Mouse (Mus musculus): ENCODE data around the gene Zyg11a. TPM values are rescaled to one million over a fixed set of nuclear protein-coding genes. Genes with fewer than 3 reads are reported as not detected.

The Zyg11a gene
- under 1 TPM; 0.14 to 0.19 TPM for total RNA-seq (2021)

DNA sequence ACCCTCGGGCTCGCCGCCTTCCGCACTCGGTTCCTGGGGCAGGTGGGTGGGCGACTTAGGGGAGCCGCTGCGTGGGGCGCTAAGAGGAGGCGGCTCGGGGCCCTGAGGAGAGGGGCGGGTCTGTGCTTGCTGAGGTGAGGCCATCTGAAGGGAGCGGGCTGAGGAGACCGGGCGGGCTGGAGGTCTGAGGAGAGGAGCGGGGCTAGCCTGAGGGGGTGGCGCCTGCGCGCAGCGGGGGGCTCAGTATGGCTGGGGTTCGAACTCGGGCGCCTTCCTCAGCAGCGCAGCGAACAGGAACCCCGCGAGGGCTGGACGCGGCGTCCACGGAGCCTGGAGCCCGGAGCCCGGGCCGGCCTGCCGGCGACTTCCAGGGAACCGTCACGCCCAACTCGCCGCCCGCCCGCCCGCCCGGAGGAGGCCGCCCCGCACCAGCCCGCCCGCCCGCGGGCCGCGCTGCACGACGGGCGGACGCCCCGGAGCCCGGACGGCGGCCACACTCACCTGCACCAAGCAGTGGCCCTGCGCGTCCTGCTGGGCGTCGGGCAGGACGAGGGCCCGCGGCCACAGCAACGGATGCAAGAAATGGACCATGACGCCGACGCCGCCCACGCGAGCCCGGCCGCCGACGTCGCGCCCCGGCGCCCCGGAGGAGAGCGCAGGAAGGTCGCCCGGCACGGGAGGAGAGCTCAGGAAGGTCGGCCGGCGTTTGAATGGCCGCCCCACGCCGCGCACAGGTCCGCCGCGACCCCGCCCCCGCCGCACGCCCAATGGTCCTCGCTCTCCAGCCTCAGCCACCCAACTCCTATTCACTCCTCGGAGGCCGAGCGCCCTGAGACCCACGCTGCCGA, at the start of gene Zyg11a:
Gene Zyg11a, minus strand, starts transcription at position 717 of the 848 bp plus-strand sequence.
- intact Hi-C loops (cut with DNase I) = no loop called here
- peak in 1 of 2 experiments; percentile 44 for DNase-seq (ENCODE audit: extremely low spot score in 1 of 2, low spot score in 2 of 2)

DNA sequence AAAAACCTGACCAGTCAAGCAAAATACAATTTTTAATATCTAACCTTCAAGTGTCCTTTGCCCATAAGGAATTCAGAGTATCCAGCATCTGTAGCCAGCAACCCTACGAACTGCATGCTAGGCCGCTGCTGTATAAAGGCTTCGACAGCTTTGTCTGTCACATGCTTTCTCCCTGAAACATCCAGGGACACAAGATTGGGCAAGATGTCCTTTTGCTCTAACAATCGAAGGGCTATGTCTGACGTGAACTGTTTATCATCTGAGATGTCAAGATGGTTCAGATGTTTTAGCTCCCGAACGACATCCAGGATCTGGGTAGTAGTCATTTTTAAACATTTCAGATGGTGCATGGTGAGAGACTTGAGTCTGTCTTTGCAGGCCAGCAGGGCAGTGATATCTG, 47.9 kb upstream of the Zyg11a start:
- intact Hi-C loops (cut with DNase I) = no loop called here

DNA sequence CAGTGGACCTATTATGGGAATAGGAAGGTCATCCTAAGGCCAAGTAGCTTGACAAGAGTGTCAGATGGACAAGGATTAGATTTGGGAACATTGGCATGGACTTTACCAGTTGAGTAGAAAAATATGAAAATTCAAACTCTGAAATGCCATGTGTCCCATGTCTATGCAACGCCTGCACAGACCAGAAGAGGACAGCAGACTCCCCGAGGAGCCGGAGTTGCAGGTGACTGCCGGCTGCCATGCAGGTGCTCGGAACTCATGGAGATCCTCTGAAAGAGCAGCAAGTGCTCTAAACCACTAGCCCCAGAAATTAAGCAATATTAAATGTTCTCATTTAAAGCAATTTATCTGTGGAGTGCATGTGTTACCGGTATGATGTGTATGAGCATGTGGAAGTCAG, 35.5 kb upstream of the Zyg11a start:
- intact Hi-C loops (cut with DNase I) = loop anchor here (10.0 kb wide), 2 partner anchors 71 to 311 kb away; partner anchors contain the start of gene Coa7
- no peak for DNase-seq (ENCODE audit: extremely low spot score in 1 of 2, low spot score in 2 of 2)

More for the DNA sequence above, 47.9 kb upstream of the Zyg11a start:
- DNase-seq (ENCODE audit: extremely low spot score in 1 of 2, low spot score in 2 of 2) = no peak

DNA sequence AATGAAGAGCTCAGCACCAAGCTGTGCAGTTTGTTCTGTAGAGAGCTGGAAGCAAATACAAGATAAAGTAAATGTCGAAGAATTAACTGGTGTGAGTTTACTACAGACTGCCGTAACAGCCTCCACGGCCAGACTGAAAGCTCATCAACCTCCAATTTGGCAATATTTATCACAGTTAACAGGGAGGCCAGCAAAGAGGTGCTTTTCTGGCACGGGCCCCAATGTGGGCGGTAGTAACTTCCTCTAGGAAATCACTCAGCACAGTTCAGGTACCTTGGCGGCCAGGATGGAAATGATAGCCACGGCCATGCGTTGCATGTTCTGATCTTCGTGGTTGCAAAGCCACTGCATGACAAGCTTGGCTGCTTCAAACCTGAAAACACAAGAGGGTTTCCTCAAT, 32.7 kb upstream of the Zyg11a start:
- intact Hi-C loops (cut with DNase I) = loop anchor here (10.0 kb wide), 2 partner anchors 74 to 314 kb away; partner anchors contain the start of gene Coa7
- peak in 1 of 2 experiments; percentile 28 for DNase-seq (ENCODE audit: extremely low spot score in 1 of 2, low spot score in 2 of 2)

DNA sequence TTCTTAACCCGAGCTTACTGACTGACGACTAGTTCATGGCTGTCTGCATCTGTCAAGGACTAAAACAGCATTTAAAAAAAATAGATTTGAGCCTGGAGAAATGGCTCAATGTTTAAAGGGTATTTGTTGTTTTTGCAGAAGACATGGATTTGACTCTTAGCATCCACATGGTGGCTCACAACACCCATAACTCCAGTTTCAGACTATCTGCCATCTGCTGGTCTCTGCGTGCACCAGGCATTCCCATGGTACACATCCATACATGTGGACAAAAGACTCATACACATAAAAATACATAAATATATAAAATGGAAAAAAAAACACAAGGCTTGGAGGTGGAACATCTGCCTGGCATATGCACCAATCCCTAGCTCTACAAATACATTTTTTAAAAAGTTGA, 31.5 kb upstream of the Zyg11a start:
- intact Hi-C loops (cut with DNase I) = no loop called here
- no peak for DNase-seq (ENCODE audit: extremely low spot score in 1 of 2, low spot score in 2 of 2)

DNA sequence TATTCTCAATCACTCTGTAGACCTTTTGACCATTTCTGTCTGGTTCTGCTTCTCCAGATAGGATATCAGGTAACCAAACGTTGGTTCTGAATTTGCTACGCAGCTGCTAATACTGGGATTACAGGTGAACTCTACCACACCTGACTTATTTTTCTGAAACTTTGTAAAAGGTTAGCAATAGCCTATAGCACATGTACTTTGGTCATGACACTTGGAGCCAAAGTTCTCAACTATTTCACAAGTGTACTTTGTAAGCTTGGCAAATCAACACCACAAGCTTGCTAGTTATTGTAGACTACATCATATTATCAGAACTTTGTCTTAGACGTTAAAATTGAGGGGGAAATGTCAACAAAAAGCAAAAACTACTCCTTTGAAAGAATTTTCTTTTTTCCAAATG, 15.8 kb upstream of the Zyg11a start:
- intact Hi-C loops (cut with DNase I) = loop anchor here (10.0 kb wide), 1 partner anchor 309 kb away; the partner anchor contains the start of gene Cpt2
- DNase-seq (ENCODE audit: extremely low spot score in 1 of 2, low spot score in 2 of 2) = no peak

DNA sequence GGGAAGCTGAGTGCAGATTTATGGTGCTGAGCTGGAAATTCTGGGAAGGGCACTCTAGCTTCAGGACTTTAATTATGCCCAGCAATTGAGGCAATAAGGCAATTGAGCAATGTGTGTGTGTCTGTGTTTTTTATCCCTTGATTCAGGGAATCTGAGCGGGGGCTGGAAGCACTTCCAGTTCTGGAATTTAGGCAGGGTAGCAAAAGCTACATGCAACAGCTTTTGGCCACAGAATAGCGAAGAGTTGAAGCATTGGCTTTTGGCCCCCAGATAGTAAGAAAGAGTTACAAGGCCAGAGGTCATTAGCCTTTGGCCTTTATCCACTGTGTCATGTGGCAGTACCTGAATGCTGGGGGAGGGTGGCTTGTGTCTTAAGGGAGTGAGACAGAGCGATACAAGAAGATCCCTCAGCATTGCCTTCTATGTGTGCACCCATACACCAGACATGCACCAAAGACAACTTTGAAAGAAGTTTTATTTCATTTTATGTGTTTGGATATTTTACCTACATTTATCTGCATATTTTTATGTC, 7.6 kb upstream of the Zyg11a start:
- no peak for DNase-seq (ENCODE audit: extremely low spot score in 1 of 2, low spot score in 2 of 2)
- intact Hi-C loops (cut with DNase I) = no loop called here

DNA sequence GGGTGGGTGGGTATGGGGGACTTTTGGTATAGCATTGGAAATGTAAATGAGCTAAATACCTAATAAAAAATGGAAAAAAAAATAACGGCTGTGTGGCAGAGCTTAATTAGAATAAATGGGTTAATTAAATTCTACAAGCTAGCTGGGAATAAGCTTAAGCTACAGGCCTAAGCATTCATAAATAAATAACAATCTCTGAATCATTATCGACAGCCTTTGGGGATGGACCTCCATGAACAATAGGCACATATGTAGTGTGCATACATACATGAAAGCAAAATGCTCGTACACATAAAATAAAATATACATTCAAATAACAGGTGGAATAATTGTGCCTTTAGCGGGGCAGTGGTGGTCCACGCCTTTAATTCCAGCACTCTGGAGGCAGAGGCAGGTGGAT, 4.7 kb upstream of the Zyg11a start:
- intact Hi-C loops (cut with DNase I) = no loop called here
- DNase-seq (ENCODE audit: extremely low spot score in 1 of 2, low spot score in 2 of 2) = no peak

DNA sequence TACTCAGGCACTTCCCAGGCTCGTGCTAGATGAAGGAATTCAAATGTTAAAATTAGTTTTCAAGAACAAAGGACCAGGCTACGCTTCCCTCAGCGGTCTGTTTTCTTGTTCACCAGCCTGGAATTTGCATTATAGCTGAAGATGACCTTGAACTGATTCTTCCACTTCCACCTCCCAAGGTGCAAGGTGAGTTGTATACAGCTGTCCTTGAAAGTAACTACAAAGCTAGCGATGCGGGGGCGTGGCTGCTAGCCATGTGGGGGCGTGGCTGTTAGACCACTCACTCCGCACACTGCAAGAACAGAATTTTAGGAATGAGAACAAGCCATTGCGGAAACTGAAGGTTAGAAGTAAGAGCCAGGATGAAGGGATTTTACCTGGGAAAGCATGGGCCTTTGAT, 1.2 kb upstream of the Zyg11a start:
- peak in 1 of 2 experiments; percentile 29 for DNase-seq (ENCODE audit: extremely low spot score in 1 of 2, low spot score in 2 of 2)
- intact Hi-C loops (cut with DNase I) = no loop called here

DNA sequence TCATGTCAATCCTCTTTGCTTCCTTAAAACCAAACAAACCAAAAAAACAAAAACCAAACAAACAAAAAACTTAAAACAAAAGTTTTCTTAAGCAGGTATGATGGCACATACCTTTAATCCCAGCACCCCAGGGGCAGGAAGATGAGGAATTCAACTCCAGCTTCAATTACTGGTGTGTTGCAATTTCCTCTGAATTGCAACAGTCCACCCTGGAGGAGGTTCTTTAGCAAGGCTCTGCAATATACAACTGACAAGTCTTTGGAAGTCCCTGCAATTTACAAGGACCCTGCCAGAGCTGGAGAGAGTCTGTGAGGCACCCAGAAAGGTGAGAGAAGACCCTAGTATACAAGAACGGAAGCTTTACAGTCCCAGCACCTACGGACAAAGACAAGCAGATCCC, 4.8 kb downstream of the Zyg11a start:
- intact Hi-C loops (cut with DNase I) = no loop called here
- DNase-seq (ENCODE audit: extremely low spot score in 1 of 2, low spot score in 2 of 2) = no peak

DNA sequence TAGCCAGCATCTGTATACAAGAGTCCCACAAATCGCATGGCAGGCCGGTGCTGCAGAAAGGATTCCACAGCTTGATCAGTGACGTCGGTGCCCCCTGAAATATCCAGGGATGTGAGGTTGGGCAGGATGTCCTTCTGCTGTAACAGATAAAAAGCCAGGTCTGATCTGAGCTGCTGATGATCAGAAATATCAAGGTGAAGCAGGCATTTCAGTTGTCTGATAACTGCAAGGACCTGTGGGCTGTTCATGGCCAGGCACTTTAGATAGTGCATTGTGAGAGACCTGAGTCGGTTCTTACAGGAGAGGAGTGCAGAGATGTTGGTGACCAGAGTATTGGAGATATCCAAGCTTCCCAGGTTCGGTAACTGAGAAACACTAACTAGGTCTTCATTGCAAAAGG, 13.2 kb downstream of the Zyg11a start:
- intact Hi-C loops (cut with DNase I) = no loop called here
- DNase-seq (ENCODE audit: extremely low spot score in 1 of 2, low spot score in 2 of 2) = no peak

DNA sequence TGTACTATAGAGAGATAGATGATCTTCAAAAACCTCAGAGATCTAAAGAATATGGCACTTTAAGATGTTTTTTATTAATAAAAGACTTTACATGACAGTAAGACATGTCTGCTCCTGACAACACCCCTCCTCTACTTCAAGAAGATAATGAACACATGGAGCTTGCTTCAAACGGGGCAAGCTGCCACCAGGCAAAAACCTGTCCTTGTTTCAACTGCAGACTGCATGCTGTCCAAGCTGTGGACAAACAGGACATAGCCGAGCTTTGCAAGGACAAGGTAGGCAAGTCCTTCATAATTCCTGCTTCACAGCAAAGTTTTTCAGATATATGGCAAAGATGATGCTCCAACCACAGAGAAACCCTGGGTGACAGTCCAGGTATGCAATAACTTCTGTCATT, 18.6 kb downstream of the Zyg11a start:
- intact Hi-C loops (cut with DNase I) = no loop called here
- DNase-seq (ENCODE audit: extremely low spot score in 1 of 2, low spot score in 2 of 2) = no peak

DNA sequence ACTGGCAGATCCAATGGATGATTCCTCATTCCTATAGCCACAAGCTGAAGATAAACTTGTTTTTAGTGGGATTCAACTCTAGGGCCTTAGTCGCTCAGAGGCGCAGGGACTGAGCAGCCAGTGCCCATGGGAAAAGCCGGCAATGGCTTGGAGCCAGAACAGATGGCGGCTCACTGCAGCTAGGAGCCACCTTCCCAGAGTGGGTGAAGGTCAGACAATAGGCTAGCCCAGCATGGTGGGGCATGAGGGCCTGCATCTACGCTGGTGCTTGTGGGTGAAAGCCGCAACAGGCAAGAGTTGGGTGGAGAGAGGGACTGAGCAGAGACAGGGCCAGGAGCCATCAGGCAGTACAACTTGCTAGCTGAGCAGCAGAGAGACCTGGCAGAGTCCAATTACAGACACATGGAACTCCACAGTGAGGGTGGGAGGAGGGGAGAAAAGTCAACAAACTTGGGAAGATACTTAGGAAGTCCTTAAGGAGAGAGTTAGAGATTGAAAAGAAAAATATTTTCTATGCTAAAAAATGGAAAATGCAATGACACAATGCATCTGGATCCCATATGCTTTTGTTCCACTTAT, 21.5 kb downstream of the Zyg11a start:
- intact Hi-C loops (cut with DNase I) = no loop called here
- peak in 1 of 2 experiments; percentile 32 for DNase-seq (ENCODE audit: extremely low spot score in 1 of 2, low spot score in 2 of 2)

DNA sequence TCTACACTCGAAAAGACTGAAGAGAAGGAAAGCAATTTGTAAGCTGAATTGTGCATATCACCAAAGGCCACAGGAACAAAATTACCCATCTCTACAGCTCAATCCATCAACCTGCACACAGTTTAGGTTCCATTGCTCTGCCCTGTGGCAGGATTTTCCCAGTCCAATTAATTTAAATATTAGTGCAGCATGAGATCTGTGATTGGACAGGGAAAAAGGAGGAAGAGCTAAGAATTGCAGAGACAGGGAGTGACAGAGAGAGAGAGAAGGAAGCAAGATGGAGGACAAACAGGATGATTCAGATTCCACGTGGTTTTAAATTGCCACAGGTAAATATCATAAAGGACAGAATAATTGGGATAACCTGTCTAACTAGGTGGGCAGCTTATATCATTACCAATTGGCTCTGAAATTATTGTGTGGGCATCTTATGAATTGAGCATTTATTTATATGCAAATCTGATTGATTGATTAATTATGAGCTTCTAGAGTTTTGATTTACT, 25.0 kb downstream of the Zyg11a start:
- DNase-seq (ENCODE audit: extremely low spot score in 1 of 2, low spot score in 2 of 2) = no peak
- intact Hi-C loops (cut with DNase I) = no loop called here

DNA sequence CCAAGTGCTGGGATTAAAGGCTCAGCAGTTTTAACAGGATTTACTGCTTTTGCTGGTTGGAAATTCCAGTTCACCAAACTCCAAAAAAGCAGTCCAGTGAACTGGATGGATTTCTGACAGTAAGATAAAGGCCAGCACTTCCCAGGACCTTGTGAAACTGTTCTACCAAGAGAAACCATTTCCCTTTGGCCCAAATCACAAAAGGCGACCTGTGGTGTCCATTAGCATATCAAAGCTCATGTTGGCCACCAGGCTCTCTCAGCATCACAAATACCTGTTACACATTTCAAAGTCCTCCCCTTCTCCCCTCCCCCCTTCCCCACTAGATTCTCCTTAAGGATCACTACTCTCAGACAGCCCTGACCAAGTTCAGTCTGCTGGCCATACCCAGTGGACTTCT, 35.6 kb downstream of the Zyg11a start:
- no peak for DNase-seq (ENCODE audit: extremely low spot score in 1 of 2, low spot score in 2 of 2)
- intact Hi-C loops (cut with DNase I) = no loop called here

DNA sequence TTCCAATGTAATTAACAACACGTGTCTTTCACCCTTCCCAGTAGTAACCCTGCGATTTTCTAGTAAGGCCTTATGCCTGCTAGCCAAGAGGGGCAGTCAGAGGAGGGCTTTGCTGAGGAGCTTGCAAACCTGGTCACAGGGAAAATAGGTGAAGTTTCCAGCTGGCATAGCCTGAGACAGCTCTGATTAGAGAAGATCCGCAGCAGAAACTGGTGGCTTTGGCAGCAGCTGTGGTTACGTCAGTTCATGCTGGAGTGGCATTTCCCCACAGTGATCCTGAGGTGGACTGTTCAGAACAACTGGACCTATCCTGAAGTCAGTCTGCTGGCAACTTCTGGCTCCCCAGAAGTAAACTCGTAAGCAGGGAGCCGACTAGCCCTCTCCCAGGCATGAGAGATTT, 49.8 kb downstream of the Zyg11a start:
- DNase-seq (ENCODE audit: extremely low spot score in 1 of 2, low spot score in 2 of 2) = no peak
- intact Hi-C loops (cut with DNase I) = no loop called here

DNA sequence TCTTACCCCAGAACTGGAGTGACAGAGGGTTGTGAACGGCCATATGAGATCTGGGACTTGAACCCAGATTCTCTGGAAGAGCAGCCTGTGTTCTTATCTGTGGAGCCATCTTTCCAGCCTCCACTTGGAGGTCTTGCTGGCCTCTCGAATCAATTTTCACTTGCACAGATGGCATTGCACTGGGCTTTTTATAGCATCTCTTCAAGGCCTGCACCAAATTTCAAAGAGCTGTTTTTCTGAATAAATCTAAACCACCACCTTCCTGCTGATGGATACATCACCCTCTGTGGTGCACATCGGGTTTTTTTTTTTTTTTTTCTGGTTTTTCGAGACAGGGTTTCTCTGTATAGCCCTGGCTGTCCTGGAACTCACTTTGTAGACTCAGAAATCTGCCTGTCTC, 51.0 kb downstream of the Zyg11a start:
- no peak for DNase-seq (ENCODE audit: extremely low spot score in 1 of 2, low spot score in 2 of 2)
- intact Hi-C loops (cut with DNase I) = no loop called here

DNA sequence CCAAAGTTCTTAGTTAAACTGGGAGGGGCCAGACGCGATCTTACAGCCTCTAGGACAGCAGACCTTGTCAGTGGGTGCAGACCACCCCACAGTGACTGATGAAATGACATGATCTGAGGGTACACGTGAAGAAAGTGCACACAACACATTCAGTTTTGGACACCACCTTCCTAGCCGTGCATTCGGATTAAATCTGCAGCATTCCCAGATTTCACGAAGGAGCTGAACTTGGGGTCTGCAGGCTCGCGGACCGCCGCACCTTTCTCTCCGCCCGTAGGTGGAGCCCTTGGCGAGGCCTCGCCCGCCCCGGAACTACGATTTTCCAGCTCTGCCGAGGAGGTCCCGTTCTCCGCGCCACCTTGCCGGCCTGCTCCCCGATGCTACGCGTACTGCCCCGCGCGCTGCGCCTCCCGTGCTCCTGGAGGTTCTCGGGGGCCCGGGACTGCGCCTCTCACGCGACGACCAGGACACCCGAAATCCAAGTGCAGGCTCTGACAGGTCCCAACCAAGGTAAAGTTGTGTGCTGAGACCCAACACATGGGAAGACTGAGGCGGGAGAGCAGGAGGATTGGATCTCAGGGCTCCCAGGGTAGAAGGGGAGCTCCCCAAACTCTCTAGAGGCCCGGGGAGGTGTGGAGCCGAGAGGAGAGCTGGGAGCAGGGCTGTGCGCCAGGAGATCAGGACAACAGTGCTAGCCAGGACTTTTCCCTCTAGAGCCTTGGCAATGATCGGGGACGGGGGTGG, 52.5 kb downstream of the Zyg11a start, which contains the start of gene Echdc2:
Gene Echdc2, plus strand, starts transcription at position 286 of the 744 bp plus-strand sequence.
- DNase-seq (ENCODE audit: extremely low spot score in 1 of 2, low spot score in 2 of 2) = peak in 1 of 2 experiments; percentile 44
- intact Hi-C loops (cut with DNase I) = no loop called here

DNA sequence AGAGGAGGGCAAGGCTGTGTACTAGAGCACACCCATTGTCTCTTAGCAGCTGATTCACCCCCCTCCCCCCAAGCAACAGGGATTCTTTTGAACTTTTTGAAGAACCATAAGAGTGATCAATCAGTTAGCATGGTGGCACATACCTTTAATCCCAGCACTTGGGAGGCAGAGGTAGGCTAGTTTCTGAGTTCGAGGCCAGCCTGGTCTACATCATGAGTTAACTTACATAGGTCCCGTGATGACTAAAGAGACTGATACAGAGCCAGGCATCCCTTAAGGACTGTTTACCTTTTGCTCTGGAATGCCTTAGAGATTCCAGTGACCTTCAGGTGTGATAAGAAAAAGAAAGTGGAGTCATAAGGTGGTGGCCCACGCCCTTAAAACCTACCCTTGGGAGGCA, 54.6 kb downstream of the Zyg11a start:
- intact Hi-C loops (cut with DNase I) = no loop called here
- DNase-seq (ENCODE audit: extremely low spot score in 1 of 2, low spot score in 2 of 2) = no peak

Measured in left cerebral cortex, postnatal 10 days (tissue).